Mouse (Mus musculus): ENCODE measurements around the gene Mycbp. TPM values are rescaled to one million over a fixed set of nuclear protein-coding genes. Genes with fewer than 3 reads are reported as not detected.
"Not testable (repeated sequence)": the region's sequence is repeated elsewhere in the genome, so short reads cannot be mapped to it uniquely, and the experiment has no call there.

Gene Mycbp
- polyA plus RNA-seq, 1 experiment from 2014 or later: 38.8 TPM

GRCm38 (mm10) chr4:123929994-123930393, 25.4 kb downstream of the Mycbp start:
- Histone ChIP-seq H3K4me3 (replicated peaks; ENCODE audit: low read length) (no peak overlapping the region), H3K9me3 (ENCODE audit: control insufficient read depth, low read length) (no peaks in the 10 kb centered on the region), H3K4me1 (replicated peaks; ENCODE audit: control insufficient read depth, insufficient read depth, low read length) (0 out of 2 replicates have a peak, but pooled peaks cover 3% of the 10 kb centered on the region), H3K4me2 (ENCODE audit: low read length) (no peak overlapping the region), H3K9ac (replicated peaks; ENCODE audit: low read depth, low read length) (no peak overlapping the region), H3K36me3 (ENCODE audit: control insufficient read depth, insufficient read depth) (peaks cover 46% of the 10 kb centered on the region), H3K27me3 (replicated peaks; ENCODE audit: control insufficient read depth, insufficient read depth, low read length) (no peaks in the 10 kb centered on the region), H3K27ac (ENCODE audit: low read length) (no peak overlapping the region)
- WGBS: 96% methylated on average over 4 of the region's 4 CpGs
- no peak for ATAC-seq

- H3K27ac ChIP-seq (ENCODE audit: low read length): no peak overlapping the region
- 72% methylated on average over 4 of the region's 4 CpGs for WGBS
- H3K9ac ChIP-seq (replicated peaks; ENCODE audit: low read depth, low read length): no peak overlapping the region
- H3K4me1 ChIP-seq (replicated peaks; ENCODE audit: control insufficient read depth, insufficient read depth, low read length): 0 out of 2 replicates have a peak, but pooled peaks cover 3% of the 10 kb centered on the region
- no peak overlapping the region for H3K4me2 ChIP-seq (ENCODE audit: low read length)
- no peak overlapping the region for H3K4me3 ChIP-seq (replicated peaks; ENCODE audit: low read length)
- no peaks in the 10 kb centered on the region for H3K9me3 ChIP-seq (ENCODE audit: control insufficient read depth, low read length)
- 0 out of 2 replicates have a peak, but pooled peaks have one; percentile 26 for ATAC-seq
- H3K27me3 ChIP-seq (replicated peaks; ENCODE audit: control insufficient read depth, insufficient read depth, low read length): no peaks in the 10 kb centered on the region
- H3K36me3 ChIP-seq (ENCODE audit: control insufficient read depth, insufficient read depth): peaks cover 46% of the 10 kb centered on the region
Observed at GRCm38 (mm10) chr4:123934306-123934705, 29.7 kb downstream of the Mycbp start.

- 89% methylated on average over 7 of the region's 7 CpGs for WGBS
- Histone ChIP-seq H3K4me3 (replicated peaks; ENCODE audit: low read length) (no peak overlapping the region), H3K36me3 (ENCODE audit: control insufficient read depth, insufficient read depth) (peaks cover 36% of the 10 kb centered on the region), H3K9me3 (ENCODE audit: control insufficient read depth, low read length) (no peaks in the 10 kb centered on the region), H3K4me1 (replicated peaks; ENCODE audit: control insufficient read depth, insufficient read depth, low read length) (0 out of 2 replicates have a peak, but pooled peaks cover 3% of the 10 kb centered on the region), H3K27ac (ENCODE audit: low read length) (no peak overlapping the region), H3K9ac (replicated peaks; ENCODE audit: low read depth, low read length) (no peak overlapping the region), H3K4me2 (ENCODE audit: low read length) (no peak overlapping the region), H3K27me3 (replicated peaks; ENCODE audit: control insufficient read depth, insufficient read depth, low read length) (no peaks in the 10 kb centered on the region)
- ATAC-seq: no peak
Observed at GRCm38 (mm10) chr4:123936059-123936458, 31.4 kb downstream of the Mycbp start.

GRCm38 (mm10) chr4:123939838-123940237, 35.2 kb downstream of the Mycbp start:
- 4% methylated on average over 4 of the region's 4 CpGs for WGBS
- 0 out of 2 replicates have a peak, but pooled peaks have one; percentile 23 for ATAC-seq
- peaks cover 18% of the 10 kb centered on the region for H3K36me3 ChIP-seq (ENCODE audit: control insufficient read depth, insufficient read depth)
- H3K27me3 ChIP-seq (replicated peaks; ENCODE audit: control insufficient read depth, insufficient read depth, low read length): no peaks in the 10 kb centered on the region
- H3K27ac ChIP-seq (ENCODE audit: low read length): no peak overlapping the region
- no peak overlapping the region for H3K9ac ChIP-seq (replicated peaks; ENCODE audit: low read depth, low read length)
- no peak overlapping the region for H3K4me3 ChIP-seq (replicated peaks; ENCODE audit: low read length)
- no peak overlapping the region for H3K4me2 ChIP-seq (ENCODE audit: low read length)
- H3K9me3 ChIP-seq (ENCODE audit: control insufficient read depth, low read length): no peaks in the 10 kb centered on the region
- no peaks in the 10 kb centered on the region for H3K4me1 ChIP-seq (replicated peaks; ENCODE audit: control insufficient read depth, insufficient read depth, low read length)

GRCm38 (mm10) chr4:123940878-123941277, 36.2 kb downstream of the Mycbp start:
- 82% methylated on average over 7 of the region's 7 CpGs for WGBS
- H3K36me3 ChIP-seq (ENCODE audit: control insufficient read depth, insufficient read depth): peaks cover 13% of the 10 kb centered on the region
- not testable (repeated sequence) for H3K27me3 ChIP-seq (replicated peaks; ENCODE audit: control insufficient read depth, insufficient read depth, low read length); H3K27ac ChIP-seq (ENCODE audit: low read length); H3K4me1 ChIP-seq (replicated peaks; ENCODE audit: control insufficient read depth, insufficient read depth, low read length); ATAC-seq; H3K4me2 ChIP-seq (ENCODE audit: low read length); H3K9ac ChIP-seq (replicated peaks; ENCODE audit: low read depth, low read length); H3K4me3 ChIP-seq (replicated peaks; ENCODE audit: low read length); H3K9me3 ChIP-seq (ENCODE audit: control insufficient read depth, low read length)

GRCm38 (mm10) chr4:123946701-123947100, 42.1 kb downstream of the Mycbp start:
- no peak for ATAC-seq
- 55% methylated on average over 4 of the region's 4 CpGs for WGBS
- no peaks in the 10 kb centered on the region for H3K36me3 ChIP-seq (ENCODE audit: control insufficient read depth, insufficient read depth)

GRCm38 (mm10) chr4:123947149-123947548, 42.5 kb downstream of the Mycbp start:
- Histone ChIP-seq H3K4me2 (ENCODE audit: low read length) (no peak overlapping the region), H3K4me1 (replicated peaks; ENCODE audit: control insufficient read depth, insufficient read depth, low read length) (no peaks in the 10 kb centered on the region), H3K4me3 (replicated peaks; ENCODE audit: low read length) (no peak overlapping the region), H3K27me3 (replicated peaks; ENCODE audit: control insufficient read depth, insufficient read depth, low read length) (no peaks in the 10 kb centered on the region), H3K36me3 (ENCODE audit: control insufficient read depth, insufficient read depth) (no peaks in the 10 kb centered on the region), H3K9ac (replicated peaks; ENCODE audit: low read depth, low read length) (no peak overlapping the region), H3K9me3 (ENCODE audit: control insufficient read depth, low read length) (no peaks in the 10 kb centered on the region), H3K27ac (ENCODE audit: low read length) (no peak overlapping the region)
- no peak for ATAC-seq
- WGBS: 66% methylated on average over 5 of the region's 5 CpGs

More at GRCm38 (mm10) chr4:123946701-123947100, 42.1 kb downstream of the Mycbp start:
- H3K9me3 ChIP-seq (ENCODE audit: control insufficient read depth, low read length): no peaks in the 10 kb centered on the region
- no peak overlapping the region for H3K9ac ChIP-seq (replicated peaks; ENCODE audit: low read depth, low read length)
- H3K4me3 ChIP-seq (replicated peaks; ENCODE audit: low read length): no peak overlapping the region
- H3K4me1 ChIP-seq (replicated peaks; ENCODE audit: control insufficient read depth, insufficient read depth, low read length): no peaks in the 10 kb centered on the region
- no peaks in the 10 kb centered on the region for H3K27me3 ChIP-seq (replicated peaks; ENCODE audit: control insufficient read depth, insufficient read depth, low read length)
- H3K4me2 ChIP-seq (ENCODE audit: low read length): no peak overlapping the region
- no peak overlapping the region for H3K27ac ChIP-seq (ENCODE audit: low read length)

GRCm38 (mm10) chr4:123948901-123949300, 44.3 kb downstream of the Mycbp start:
- ATAC-seq: peak; percentile 55; the same call in 1 of the 2 replicates
- H3K27me3 ChIP-seq (replicated peaks; ENCODE audit: control insufficient read depth, insufficient read depth, low read length): no peaks in the 10 kb centered on the region
- no peaks in the 10 kb centered on the region for H3K4me1 ChIP-seq (replicated peaks; ENCODE audit: control insufficient read depth, insufficient read depth, low read length)
- WGBS: 46% methylated on average over 6 of the region's 6 CpGs
- no peak overlapping the region for H3K4me2 ChIP-seq (ENCODE audit: low read length)
- H3K9ac ChIP-seq (replicated peaks; ENCODE audit: low read depth, low read length): no peak overlapping the region
- H3K9me3 ChIP-seq (ENCODE audit: control insufficient read depth, low read length): no peaks in the 10 kb centered on the region
- H3K36me3 ChIP-seq (ENCODE audit: control insufficient read depth, insufficient read depth): no peaks in the 10 kb centered on the region
- no peak overlapping the region for H3K27ac ChIP-seq (ENCODE audit: low read length)
- no peak overlapping the region for H3K4me3 ChIP-seq (replicated peaks; ENCODE audit: low read length)

GRCm38 (mm10) chr4:123949649-123950048, 45.0 kb downstream of the Mycbp start:
- H3K36me3 ChIP-seq (ENCODE audit: control insufficient read depth, insufficient read depth): no peaks in the 10 kb centered on the region
- ATAC-seq: no peak
- 84% methylated on average over 10 of the region's 10 CpGs for WGBS
- no peak overlapping the region for H3K27ac ChIP-seq (ENCODE audit: low read length)
- H3K4me2 ChIP-seq (ENCODE audit: low read length): no peak overlapping the region
- no peaks in the 10 kb centered on the region for H3K27me3 ChIP-seq (replicated peaks; ENCODE audit: control insufficient read depth, insufficient read depth, low read length)
- H3K4me3 ChIP-seq (replicated peaks; ENCODE audit: low read length): no peak overlapping the region
- no peak overlapping the region for H3K9ac ChIP-seq (replicated peaks; ENCODE audit: low read depth, low read length)
- no peaks in the 10 kb centered on the region for H3K9me3 ChIP-seq (ENCODE audit: control insufficient read depth, low read length)
- H3K4me1 ChIP-seq (replicated peaks; ENCODE audit: control insufficient read depth, insufficient read depth, low read length): no peaks in the 10 kb centered on the region

GRCm38 (mm10) chr4:123952059-123952458, 47.4 kb downstream of the Mycbp start:
- no peak overlapping the region for H3K27ac ChIP-seq (ENCODE audit: low read length)
- no peak for ATAC-seq
- no peak overlapping the region for H3K4me2 ChIP-seq (ENCODE audit: low read length)
- H3K27me3 ChIP-seq (replicated peaks; ENCODE audit: control insufficient read depth, insufficient read depth, low read length): peaks cover 4% of the 10 kb centered on the region; the same call in 1 of the 2 replicates
- peaks cover 8% of the 10 kb centered on the region for H3K4me1 ChIP-seq (replicated peaks; ENCODE audit: control insufficient read depth, insufficient read depth, low read length)
- no peaks in the 10 kb centered on the region for H3K36me3 ChIP-seq (ENCODE audit: control insufficient read depth, insufficient read depth)
- no peaks in the 10 kb centered on the region for H3K9me3 ChIP-seq (ENCODE audit: control insufficient read depth, low read length)
- H3K9ac ChIP-seq (replicated peaks; ENCODE audit: low read depth, low read length): no peak overlapping the region
- H3K4me3 ChIP-seq (replicated peaks; ENCODE audit: low read length): no peak overlapping the region
- 41% methylated on average over 8 of the region's 8 CpGs for WGBS

All from forebrain, embryonic 16.5 days (tissue).